In the genomic region with DNA sequence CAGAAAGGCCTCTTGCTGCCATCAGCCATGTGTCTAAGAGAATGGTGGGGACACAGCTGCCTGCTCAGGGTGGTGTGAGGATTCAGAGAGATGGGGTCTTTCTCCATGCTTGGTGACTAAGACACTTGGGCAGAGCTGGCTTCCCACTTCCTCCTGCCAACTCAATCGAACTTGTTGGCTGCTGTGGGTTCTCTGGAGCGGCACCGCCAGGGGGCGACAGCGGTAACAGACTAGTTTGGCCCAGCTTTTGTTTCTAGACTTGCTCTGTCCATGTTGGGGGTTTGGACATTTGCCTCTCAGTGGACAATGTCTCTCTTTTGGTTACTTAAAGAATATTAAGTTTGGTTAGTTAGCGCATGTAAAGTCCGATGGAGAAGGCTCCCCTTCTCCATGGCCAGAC, we compare ENCODE assay signal across 9 mouse cellular contexts. TPM values are rescaled to one million over a fixed set of nuclear protein-coding genes. Genes with fewer than 3 reads are reported as not detected.
DNase-seq lines count a peak whose midpoint lies in the region; ATAC-seq and TF ChIP-seq lines count a peak whose summit lies in the region.
"Had no signal": no experiment of that assay in that cellular context is flagged by ENCODE, and none has a peak within 500 bp of the region (broad histone marks: within the 10 kb centered on the region; RNA-seq: fewer than 3 reads in every experiment).

No protein-coding gene starts in this region.

- DNase-seq in heart, adult 2 months = peak; percentile 86 to 89
- DNase-seq in ZHBTc4 (ENCODE audit: low read depth, low spot score) = peak; percentile 71
- peak; percentile 88 to 90 for DNase-seq in heart, postnatal 14 days
- DNase-seq in left cerebral cortex, adult 8-10 months (ENCODE audit: low spot score in 2 of 2) = peak; percentile 66 to 74
- DNase-seq in stomach, postnatal 0 days (ENCODE audit: low spot score) = peak; percentile 84

- H3K9ac ChIP-seq in heart, adult 2 months (ENCODE audit: low read depth, low read length) = no peak overlapping the region
- H3K9ac ChIP-seq in heart, embryonic 11.5 days (ENCODE audit: low read depth, low read length) = no peak overlapping the region
- H3K9ac ChIP-seq in stomach, postnatal 0 days (ENCODE audit: low read length) = no peak overlapping the region

- no peaks in the 10 kb centered on the region for H3K9me3 ChIP-seq in heart, embryonic 11.5 days (replicated peaks; ENCODE audit: control insufficient read depth, low read length)
- H3K9me3 ChIP-seq in stomach, postnatal 0 days (ENCODE audit: control insufficient read depth, low read length) = no peaks in the 10 kb centered on the region

- H3K36me3 ChIP-seq in heart, adult 2 months (ENCODE audit: control insufficient read depth, insufficient read depth, low read length) = no peaks in the 10 kb centered on the region
- peaks cover 7% of the 10 kb centered on the region; the same call in 1 of the 2 replicates for H3K36me3 ChIP-seq in heart, embryonic 11.5 days (ENCODE audit: control insufficient read depth, insufficient read depth, low read length)
- peaks cover 22% of the 10 kb centered on the region for H3K36me3 ChIP-seq in stomach, postnatal 0 days (ENCODE audit: control insufficient read depth, insufficient read depth, low read length)

- no peaks in the 10 kb centered on the region for H3K79me2 ChIP-seq in heart, adult 2 months (replicated peaks; ENCODE audit: control insufficient read depth, insufficient read depth, low read length)

- TF ChIP-seq CTCF in heart, adult 2 months (IDR thresholded peaks at IDR 0.05) = peak; percentile 97
- peak; percentile 71 for TF ChIP-seq CTCF in cortical plate, adult 2 months (IDR thresholded peaks at IDR 0.05; ENCODE audit: extremely low read depth, insufficient read depth, low read length)
- TF ChIP-seq CTCF in stomach, postnatal 0 days (IDR thresholded peaks at IDR 0.05; ENCODE audit: low read depth) = peak; percentile 92

- 27% methylated on average over 7 of the region's 7 CpGs for WGBS in heart, adult 2 months
- WGBS in heart, embryonic 11.5 days (ENCODE audit: insufficient replicate concordance) = 34% methylated on average over 7 of the region's 7 CpGs
- 33% methylated on average over 7 of the region's 7 CpGs for WGBS in stomach, postnatal 0 days

- H3K27ac ChIP-seq in heart, adult 2 months = no peak overlapping the region
- H3K27ac ChIP-seq in heart, embryonic 11.5 days (ENCODE audit: low read depth, low read length) = no peak overlapping the region
- no peak overlapping the region for H3K27ac ChIP-seq in cortical plate, adult 2 months (ENCODE audit: insufficient read depth, low read length)
- no peak overlapping the region for H3K27ac ChIP-seq in stomach, postnatal 0 days (replicated peaks)

- H3K4me1 ChIP-seq in heart, adult 2 months (ENCODE audit: control insufficient read depth, insufficient read depth, low read length) = peaks cover 2% of the 10 kb centered on the region; the same call in 1 of the 2 replicates
- peaks cover 3% of the 10 kb centered on the region; the same call in 1 of the 2 replicates for H3K4me1 ChIP-seq in heart, embryonic 11.5 days (ENCODE audit: control insufficient read depth, insufficient read depth, low read length)
- no peaks in the 10 kb centered on the region; the same call in 1 of the 2 replicates for H3K4me1 ChIP-seq in cortical plate, adult 2 months (ENCODE audit: control insufficient read depth, insufficient read depth, low read length)
- H3K4me1 ChIP-seq in stomach, postnatal 0 days (replicated peaks; ENCODE audit: control insufficient read depth, insufficient read depth) = no peaks in the 10 kb centered on the region

- intact Hi-C loops in heart, adult 2 months (cut with DNase I) = loop anchor here (1.0 to 2.0 kb wide), 3 partner anchors 39 to 92 kb away; no protein-coding TSS in a partner anchor
- intact Hi-C loops in heart, postnatal 14 days (cut with DNase I) = loop anchor here (1.0 to 5.0 kb wide), 4 partner anchors 40 to 174 kb away; no protein-coding TSS in a partner anchor

- no peak overlapping the region for H3K4me3 ChIP-seq in heart, adult 2 months
- H3K4me3 ChIP-seq in heart, embryonic 11.5 days (ENCODE audit: low read depth, low read length) = no peak overlapping the region
- H3K4me3 ChIP-seq in cortical plate, adult 2 months (ENCODE audit: insufficient read depth, low read length) = no peak overlapping the region
- no peak overlapping the region for H3K4me3 ChIP-seq in stomach, postnatal 0 days (ENCODE audit: low read depth, low read length)
- H3K4me3 ChIP-seq: myocyte had no signal

- no peaks in the 10 kb centered on the region for H3K27me3 ChIP-seq in heart, adult 2 months (ENCODE audit: control insufficient read depth, insufficient read depth, low read length)
- H3K27me3 ChIP-seq in heart, embryonic 11.5 days (ENCODE audit: control insufficient read depth, insufficient read depth, low read length) = no peaks in the 10 kb centered on the region
- no peaks in the 10 kb centered on the region for H3K27me3 ChIP-seq in stomach, postnatal 0 days (ENCODE audit: control insufficient read depth, insufficient read depth, low read length)

- peak; percentile 56; the same call in 1 of the 2 replicates for TF ChIP-seq EP300 in heart, adult 2 months (IDR thresholded peaks at IDR 0.05; ENCODE audit: insufficient read depth, low read depth, low read length)
- no peak for TF ChIP-seq EP300 in stomach, postnatal 0 days (optimal IDR thresholded peaks at IDR 0.05)

- no peak for TF ChIP-seq POLR2A in heart, adult 2 months (IDR thresholded peaks at IDR 0.05; ENCODE audit: insufficient read depth, low read depth, low read length)
- no peak for TF ChIP-seq POLR2A in cortical plate, adult 2 months (IDR thresholded peaks at IDR 0.05; ENCODE audit: extremely low read depth, insufficient read depth, low read length)

- no peak for ATAC-seq in heart, embryonic 11.5 days (replicated peaks; ENCODE audit: insufficient number of reproducible peaks, low FRiP score, low TSS enrichment)
- peak; percentile 66 for ATAC-seq in monocyte, adult 5-6 weeks (replicated peaks; ENCODE audit: insufficient number of reproducible peaks, low FRiP score, low TSS enrichment, poor library complexity, severe bottlenecking)
- ATAC-seq in stomach, postnatal 0 days (ENCODE audit: low FRiP score, low TSS enrichment) = no peak

- no peak overlapping the region for H3K4me2 ChIP-seq in heart, embryonic 11.5 days
- no peak overlapping the region for H3K4me2 ChIP-seq in stomach, postnatal 0 days (replicated peaks; ENCODE audit: low read depth)

RNA-seq across cellular contexts. Expression of gene Spata32, which starts 14.7 kb away (rescaled TPM):
- total RNA-seq in heart, adult 2 months (2021) = not detected
- not detected in 2 replicates for polyA plus RNA-seq in heart, adult 2 months (2012; rRNA removed)
- not detected in 2 replicates for polyA plus RNA-seq in heart, embryonic 11.5 days (2014; fragmentation: Nextera tagmentation; extraction: Ambion mirVana)
- 2.5 and 2.9 TPM in 2 replicates for polyA plus RNA-seq in cortical plate, adult 2 months (2012; rRNA removed)
- not detected for total RNA-seq in heart, postnatal 14 days (2021)
- 1 to 10 TPM in 3 of 4 experiments, under 1 TPM in 1; 0.67 to 2.3 (median 1.5) TPM for total RNA-seq in left cerebral cortex, adult 8-10 months (2022)
- not detected in 3 replicates for total RNA-seq in monocyte, adult 5-6 weeks (2017)
- not detected in 2 replicates for polyA plus RNA-seq in stomach, postnatal 0 days (2015; fragmentation: Nextera tagmentation; extraction: Ambion mirVana)

RNA-seq across cellular contexts. Expression of gene 1700023F06Rik, which starts 24.6 kb away (rescaled TPM):
- total RNA-seq in heart, adult 2 months (2021) = not detected
- polyA plus RNA-seq in heart, adult 2 months (2012; rRNA removed) = 0.21 TPM in 1 of 2 replicates, not detected in the other
- not detected in 2 replicates for polyA plus RNA-seq in heart, embryonic 11.5 days (2014; fragmentation: Nextera tagmentation; extraction: Ambion mirVana)
- 4.2 and 6.4 TPM in 2 replicates for polyA plus RNA-seq in cortical plate, adult 2 months (2012; rRNA removed)
- total RNA-seq in heart, postnatal 14 days (2021) = not detected
- total RNA-seq in left cerebral cortex, adult 8-10 months (2022) = 1 to 10 TPM; 1.7 to 2.8 (median 2.3) TPM
- not detected in 3 replicates for total RNA-seq in monocyte, adult 5-6 weeks (2017)
- polyA plus RNA-seq in stomach, postnatal 0 days (2015; fragmentation: Nextera tagmentation; extraction: Ambion mirVana) = 1.0 and 1.7 TPM in 2 replicates
- polyA plus RNA-seq: myocyte had no signal

RNA-seq across cellular contexts. Expression of gene Map3k14, which starts 34.3 kb away (rescaled TPM):
- total RNA-seq in heart, adult 2 months (2021) = 1 to 10 TPM; 3.0 to 3.4 TPM
- polyA plus RNA-seq in heart, adult 2 months (2012; rRNA removed) = 3.7 and 4.5 TPM in 2 replicates
- polyA plus RNA-seq in heart, embryonic 11.5 days (2014; fragmentation: Nextera tagmentation; extraction: Ambion mirVana) = 1.4 and 1.7 TPM in 2 replicates
- polyA plus RNA-seq in cortical plate, adult 2 months (2012; rRNA removed) = 2.8 and 3.4 TPM in 2 replicates
- total RNA-seq in heart, postnatal 14 days (2021) = 1 to 10 TPM; 3.5 to 4.0 TPM
- 1 to 10 TPM; 3.1 to 6.5 (median 5.0) TPM for total RNA-seq in left cerebral cortex, adult 8-10 months (2022)
- total RNA-seq in monocyte, adult 5-6 weeks (2017) = 72.0 to 89.0 TPM (median 88.0 TPM) in 3 replicates
- 1.6 TPM in 2 replicates for polyA plus RNA-seq in stomach, postnatal 0 days (2015; fragmentation: Nextera tagmentation; extraction: Ambion mirVana)
